Mouse (Mus musculus) hindbrain, postnatal 0 days (tissue): ENCODE measurements around the gene Cdk19. TPM values are rescaled to one million over a fixed set of nuclear protein-coding genes. Genes with fewer than 3 reads are reported as not detected.

Experiments used
- ATAC-seq: fragments of 200-750 bp; cut with Nextera tagmentation; 2 replicates; pipeline ENCODE4 v1.8.0; 2017; ENCODE audit warnings: mild to moderate bottlenecking, moderate TSS enrichment, moderate library complexity
- DNase-seq: peaks from one replicate; pipeline ENCODE4 v3.0.0-alpha.2; 2015; ENCODE audit warnings: low spot score
- H3K27ac ChIP-seq: fragments of 300-500 bp; sonication (generic); 2 replicates; pipeline ENCODE4 v1.5.1; 2014; ENCODE audit warnings: mild to moderate bottlenecking
- H3K27me3 ChIP-seq: fragments of 300-500 bp; sonication (generic); 2 replicates; pipeline ENCODE4 v1.6.1; 2014; ENCODE audit warnings: low read length, mixed read lengths; ENCODE audit not compliant: insufficient read depth
- H3K36me3 ChIP-seq: fragments of 300-500 bp; sonication (generic); 2 replicates; pipeline ENCODE4 v1.6.1; 2014; ENCODE audit warnings: low read length, mixed read lengths; ENCODE audit not compliant: insufficient read depth
- H3K4me1 ChIP-seq: fragments of 300-500 bp; sonication (generic); 2 replicates; pipeline ENCODE4 v1.6.1; 2014; ENCODE audit warnings: antibody characterized with exemption, low read length, mixed read lengths; ENCODE audit not compliant: insufficient read depth
- H3K4me2 ChIP-seq: fragments of 300-500 bp; sonication (generic); 2 replicates; pipeline ENCODE4 v1.6.1; 2014; ENCODE audit warnings: low read depth, mild to moderate bottlenecking, low read length, moderate library complexity, mixed read lengths
- H3K4me3 ChIP-seq: fragments of 300-500 bp; sonication (generic); 2 replicates; pipeline ENCODE4 v1.5.1; 2014; ENCODE audit warnings: low read length
- H3K9ac ChIP-seq: fragments of 300-500 bp; sonication (generic); replicated peaks from 2 replicates; pipeline ENCODE4 v1.6.1; 2014; ENCODE audit warnings: mild to moderate bottlenecking, low read length, moderate library complexity, mixed read lengths
- H3K9me3 ChIP-seq: fragments of 300-500 bp; sonication (generic); 2 replicates; pipeline ENCODE4 v1.6.1; 2016; ENCODE audit warnings: low read length, mixed read lengths
- CTCF ChIP-seq: IDR thresholded peaks from 2 replicates; pipeline ENCODE4 v1.5.1; 2016; ENCODE audit warnings: antibody characterized with exemption, control low read depth, low read depth
- WGBS: fragments of 180-500 bp; shearing (Covaris S2); extraction: QIAGEN DNeasy Blood & Tissue Kit; methylation state at CpG from one replicate; pipeline ENCODE4 v1.1.7; 2014; 5-methylcytosine and 5-hydroxymethylcytosine counted together
- polyA plus RNA-seq: library from polyadenylated mRNA; unstranded; fragments of >200 nt; fragmentation: Nextera tagmentation; extraction: Ambion mirVana; gene quantifications from 2 replicates; pipeline ENCODE4 v1.2.1, GENCODE M21; 2015
- total RNA-seq: library from RNA; depleted of rRNA; stranded (reverse); fragments of >200 nt; gene quantifications from 2 replicates; pipeline ENCODE4 v1.2.3, GENCODE M21; 2014

The Cdk19 gene
- total and polyA plus RNA-seq, 2 experiments from 2014 or later = 7.1 to 19.6 TPM

DNA sequence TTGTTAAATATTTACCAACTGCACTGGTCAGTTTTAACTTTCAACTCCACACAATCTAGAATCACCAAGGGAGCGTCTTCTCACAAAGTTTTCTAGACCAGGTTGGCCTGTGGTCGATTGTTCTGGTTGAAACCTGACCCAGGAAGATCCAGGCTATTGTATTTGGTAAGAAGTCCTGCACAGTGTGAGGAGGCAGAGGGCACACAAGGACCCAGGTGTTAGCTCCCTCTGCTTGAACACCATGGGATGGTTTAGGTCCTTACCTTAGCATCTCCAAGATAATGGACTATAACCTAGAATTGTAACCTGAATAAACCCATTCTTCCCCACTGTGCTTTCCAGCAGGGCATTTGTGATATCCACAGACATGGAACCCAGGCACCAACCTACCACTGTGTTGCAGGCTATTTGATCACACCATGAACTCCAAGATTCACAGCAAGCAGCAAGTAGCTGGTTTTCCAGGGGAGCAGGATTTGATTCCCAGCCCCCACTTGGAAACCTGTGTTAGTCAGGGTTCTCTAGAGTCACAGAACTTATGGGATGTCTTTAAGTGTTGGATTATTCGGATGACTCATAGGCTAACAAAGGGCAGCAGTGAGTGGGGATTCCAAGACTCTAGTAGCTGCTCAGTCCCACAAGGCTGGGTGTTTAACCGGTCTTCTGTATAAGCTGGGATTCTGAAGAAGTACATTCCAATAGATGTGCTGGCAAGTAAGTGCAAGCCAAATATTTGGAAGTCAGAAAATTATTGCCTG lies 31.4 kb upstream of the Cdk19 start:
- no peak for ATAC-seq
- WGBS = 65% methylated on average over 4 of the region's 4 CpGs

DNA sequence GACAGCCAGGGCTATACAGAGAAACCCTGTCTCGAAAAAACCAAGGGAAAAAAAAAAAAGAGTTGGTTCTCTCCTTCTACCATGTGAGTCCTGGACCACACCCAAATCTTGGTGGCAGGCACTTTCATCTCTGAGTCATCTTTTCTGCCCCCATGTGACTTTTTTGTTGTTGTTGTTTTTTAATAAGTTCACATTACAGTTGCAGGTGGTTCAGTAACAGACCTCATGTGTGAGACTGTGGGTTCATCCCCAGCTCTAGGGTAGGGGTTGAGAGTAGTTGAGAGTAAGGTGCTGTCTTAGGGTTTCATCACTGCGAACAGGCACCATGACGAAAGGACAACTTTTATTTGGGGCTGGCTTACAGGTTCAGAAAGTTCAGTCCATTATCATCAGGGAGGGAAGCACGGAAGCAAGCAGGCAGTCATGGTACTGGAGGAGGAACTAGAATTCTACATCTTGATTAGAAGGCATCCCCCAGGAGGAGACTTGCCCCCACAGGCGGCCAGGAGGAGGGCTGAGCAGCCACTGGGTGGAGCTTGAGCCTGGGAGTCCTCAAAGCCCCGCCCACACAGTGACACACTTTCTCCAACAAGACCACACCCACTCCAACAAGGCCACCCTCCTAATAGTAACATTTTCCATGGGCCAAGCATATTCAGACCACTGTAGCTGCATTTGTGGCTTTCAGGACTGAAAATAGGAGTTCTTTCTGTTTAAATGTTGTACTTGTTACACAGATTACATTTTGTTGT lies 29.3 kb upstream of the Cdk19 start:
- Histone ChIP-seq H3K27ac (no peak overlapping the region), H3K36me3 (no peaks in the 10 kb centered on the region), H3K9me3 (no peaks in the 10 kb centered on the region), H3K27me3 (no peaks in the 10 kb centered on the region), H3K4me1 (no peaks in the 10 kb centered on the region), H3K4me2 (no peak overlapping the region), H3K9ac (no peak overlapping the region), H3K4me3 (no peak overlapping the region)
- ATAC-seq (no peak), DNase-seq (no peak)
- no peak for TF ChIP-seq CTCF
- 52% methylated on average over 6 of the region's 6 CpGs for WGBS

More for the DNA sequence above, 31.4 kb upstream of the Cdk19 start:
- Histone ChIP-seq H3K9ac (no peak overlapping the region), H3K4me1 (no peaks in the 10 kb centered on the region), H3K4me2 (no peak overlapping the region), H3K27ac (no peak overlapping the region), H3K4me3 (no peak overlapping the region), H3K36me3 (no peaks in the 10 kb centered on the region), H3K9me3 (no peaks in the 10 kb centered on the region), H3K27me3 (no peaks in the 10 kb centered on the region)
- no peak for DNase-seq
- no peak for TF ChIP-seq CTCF

- H3K4me2 ChIP-seq = no peak overlapping the region
- DNase-seq (no peak), ATAC-seq (no peak)
- WGBS = 90% methylated on average over 4 of the region's 4 CpGs
- TF ChIP-seq CTCF = no peak
- H3K4me3 ChIP-seq = no peak overlapping the region
- no peaks in the 10 kb centered on the region for H3K9me3 ChIP-seq
- no peak overlapping the region for H3K9ac ChIP-seq
- no peaks in the 10 kb centered on the region for H3K4me1 ChIP-seq
- no peaks in the 10 kb centered on the region for H3K27me3 ChIP-seq
- H3K36me3 ChIP-seq = no peaks in the 10 kb centered on the region
- no peak overlapping the region for H3K27ac ChIP-seq
Measured at GRCm38 (mm10) chr10:40312781-40313180, 26.6 kb upstream of the Cdk19 start.

DNA sequence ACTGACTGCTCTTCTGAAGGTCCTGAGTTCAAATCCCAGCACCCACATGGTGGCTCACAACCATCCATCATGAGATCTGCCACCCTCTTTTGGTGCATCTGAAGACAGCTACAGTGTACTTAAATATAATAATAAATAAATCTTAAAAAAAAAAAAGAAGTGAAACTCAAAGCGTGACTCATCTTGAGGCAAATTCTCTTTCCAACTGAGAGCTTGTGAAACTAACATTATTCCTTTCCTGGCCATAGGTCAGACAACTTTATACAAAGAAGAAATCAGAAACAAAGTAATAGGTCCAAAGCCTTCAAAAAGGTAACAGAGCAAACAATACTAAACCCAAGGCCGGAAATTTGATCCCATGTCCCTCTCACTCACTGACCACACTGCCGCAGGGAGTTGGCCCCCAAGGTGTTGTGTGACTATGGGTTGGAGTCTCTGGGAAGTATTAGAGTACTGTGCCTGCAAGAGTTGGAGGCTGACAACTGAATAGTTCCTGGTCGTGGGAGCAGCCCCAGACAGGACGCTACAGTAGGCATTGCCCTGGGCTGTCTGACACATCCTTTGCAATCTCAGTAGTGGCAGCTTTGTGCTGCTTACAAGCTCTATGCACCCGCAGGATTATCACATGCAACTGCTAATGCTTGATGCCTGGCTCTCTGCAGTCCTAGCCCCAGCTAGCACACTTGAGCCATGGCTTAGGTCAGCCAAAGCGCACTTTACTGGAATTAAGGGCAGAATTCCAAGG lies 22.4 kb upstream of the Cdk19 start:
- WGBS = 67% methylated on average over 7 of the region's 7 CpGs
- TF ChIP-seq CTCF = no peak
- ATAC-seq = no peak

DNA sequence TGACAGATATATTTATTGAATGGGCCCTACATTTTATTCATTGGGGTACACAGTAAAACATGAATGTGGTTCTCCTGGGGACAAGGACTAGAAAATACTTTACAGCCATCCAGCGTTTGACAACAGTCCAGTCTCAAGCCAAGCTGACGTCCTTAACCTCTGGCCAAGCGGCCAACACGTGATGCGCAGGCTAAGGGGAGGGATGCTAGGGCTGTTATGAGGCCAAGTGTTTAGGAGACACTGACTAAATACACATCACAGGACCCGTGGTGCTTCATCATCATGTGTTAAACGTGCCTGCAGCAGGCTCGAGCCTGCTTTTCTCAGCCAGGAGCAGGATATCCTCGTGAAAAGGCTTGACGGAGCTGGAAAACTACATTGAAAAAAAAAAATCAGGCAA lies 19.1 kb upstream of the Cdk19 start:
- no peak for DNase-seq
- H3K36me3 ChIP-seq = no peaks in the 10 kb centered on the region
- no peaks in the 10 kb centered on the region for H3K27me3 ChIP-seq
- H3K4me2 ChIP-seq = no peak overlapping the region
- H3K4me1 ChIP-seq = no peaks in the 10 kb centered on the region
- no peak for ATAC-seq
- no peak overlapping the region for H3K27ac ChIP-seq
- no peak overlapping the region for H3K9ac ChIP-seq
- WGBS = 93% methylated on average over 10 of the region's 10 CpGs
- no peak overlapping the region for H3K4me3 ChIP-seq
- TF ChIP-seq CTCF = no peak
- H3K9me3 ChIP-seq = no peaks in the 10 kb centered on the region

More for the DNA sequence above, 22.4 kb upstream of the Cdk19 start:
- Histone ChIP-seq H3K4me2 (no peak overlapping the region), H3K4me3 (no peak overlapping the region), H3K9me3 (no peaks in the 10 kb centered on the region), H3K9ac (no peak overlapping the region), H3K27me3 (no peaks in the 10 kb centered on the region), H3K27ac (no peak overlapping the region), H3K4me1 (no peaks in the 10 kb centered on the region), H3K36me3 (no peaks in the 10 kb centered on the region)
- no peak for DNase-seq

DNA sequence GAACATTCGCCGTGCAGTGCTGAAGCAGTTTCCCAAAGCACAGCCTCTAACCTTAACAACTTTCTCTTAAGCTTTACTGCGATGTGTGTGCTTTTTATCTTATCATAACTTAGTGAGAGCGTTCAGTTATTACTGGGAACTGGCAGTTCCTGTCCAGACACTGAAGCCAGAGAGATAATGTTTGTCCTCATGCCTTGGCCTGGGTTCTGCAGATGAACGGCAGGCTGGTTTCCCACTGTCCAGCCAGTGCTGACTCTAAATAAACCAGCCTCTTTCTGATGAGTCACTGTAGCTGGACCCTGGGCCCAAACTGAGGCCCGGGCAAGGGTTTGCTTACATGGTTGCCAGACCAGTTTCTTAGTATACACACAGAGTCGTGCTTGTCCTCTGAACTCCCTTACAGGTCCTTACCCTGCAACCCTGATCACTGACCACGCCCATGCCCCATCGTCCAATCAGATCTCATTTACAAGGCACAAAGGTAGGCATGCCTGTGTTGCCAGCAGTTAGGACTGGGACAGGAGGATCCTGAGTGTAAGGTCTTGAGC lies 11.3 kb upstream of the Cdk19 start:
- no peaks in the 10 kb centered on the region for H3K9me3 ChIP-seq
- no peak for TF ChIP-seq CTCF
- no peak overlapping the region for H3K4me2 ChIP-seq
- H3K36me3 ChIP-seq = no peaks in the 10 kb centered on the region
- H3K4me3 ChIP-seq = no peak overlapping the region
- DNase-seq = no peak
- no peaks in the 10 kb centered on the region for H3K4me1 ChIP-seq
- ATAC-seq = no peak
- 83% methylated on average over 9 of the region's 9 CpGs for WGBS
- no peak overlapping the region for H3K27ac ChIP-seq
- no peak overlapping the region for H3K9ac ChIP-seq
- no peaks in the 10 kb centered on the region for H3K27me3 ChIP-seq
